Mouse (Mus musculus) thymus, postnatal 4 days (tissue): ENCODE measurements around the gene Ldb3.

Experiments
- DNase-seq: peaks from one replicate; pipeline ENCODE4 v3.0.0; 2021

Gene Ldb3

DNA sequence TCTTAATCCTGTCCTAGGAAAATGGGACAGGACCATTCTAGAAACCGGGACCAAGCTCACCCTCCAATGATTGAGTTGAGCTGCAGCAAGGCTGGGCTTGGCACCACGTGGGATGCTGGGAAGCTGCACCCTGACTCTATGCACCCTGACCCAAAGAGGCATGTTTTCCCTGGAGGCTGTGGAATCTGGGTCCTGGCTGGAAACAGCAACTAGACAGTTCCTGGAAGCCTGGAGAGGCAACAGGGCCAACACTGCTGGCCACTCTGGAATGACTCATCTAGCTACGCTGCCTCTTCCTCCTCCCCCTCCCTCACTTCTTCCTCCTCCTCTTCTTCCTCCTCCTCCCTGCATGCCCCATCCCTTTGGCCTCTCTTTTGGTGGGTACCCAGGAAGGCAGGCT lies 34.4 kb downstream of the Ldb3 start:
- DNase-seq = no peak

DNA sequence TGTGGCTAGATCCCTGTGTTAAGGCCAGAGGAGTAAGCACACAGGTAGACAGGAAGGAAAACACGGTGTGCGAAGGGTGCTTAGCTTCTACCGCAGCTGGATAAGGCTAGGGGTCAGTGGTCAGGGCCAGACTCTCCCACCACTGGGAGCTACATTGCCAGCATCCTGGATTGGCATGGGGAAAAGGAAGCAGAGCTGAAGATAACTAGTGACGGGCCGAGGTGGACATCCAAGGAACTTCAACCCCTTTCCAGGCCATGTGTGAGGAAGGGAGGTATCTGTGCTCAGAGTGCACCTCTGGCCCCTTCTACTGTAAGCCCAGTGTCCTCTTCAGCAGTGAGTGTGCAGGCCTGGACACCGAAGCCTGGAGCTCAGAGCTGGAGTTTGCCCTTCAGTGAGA lies 35.0 kb downstream of the Ldb3 start:
- no peak for DNase-seq

DNA sequence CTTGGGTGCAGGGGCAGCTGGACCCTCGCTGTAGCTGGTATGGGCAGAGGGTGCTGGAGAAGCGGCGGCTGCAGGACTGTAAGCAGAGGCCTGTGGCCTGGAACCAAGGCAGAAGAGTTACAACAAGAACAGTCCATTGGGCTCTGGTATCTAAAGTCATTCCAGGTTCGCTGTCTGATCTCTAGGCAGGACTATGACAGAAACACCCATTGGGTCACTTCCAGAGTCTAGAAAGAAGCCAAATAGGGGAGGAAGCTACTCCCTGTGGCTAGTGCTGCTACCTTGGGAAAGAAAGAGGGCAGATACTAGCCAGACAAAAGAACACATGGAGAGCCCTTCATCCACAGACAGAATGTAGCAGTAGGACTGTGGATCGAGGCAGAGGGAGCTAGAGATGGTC lies 36.3 kb downstream of the Ldb3 start:
- DNase-seq = no peak

DNA sequence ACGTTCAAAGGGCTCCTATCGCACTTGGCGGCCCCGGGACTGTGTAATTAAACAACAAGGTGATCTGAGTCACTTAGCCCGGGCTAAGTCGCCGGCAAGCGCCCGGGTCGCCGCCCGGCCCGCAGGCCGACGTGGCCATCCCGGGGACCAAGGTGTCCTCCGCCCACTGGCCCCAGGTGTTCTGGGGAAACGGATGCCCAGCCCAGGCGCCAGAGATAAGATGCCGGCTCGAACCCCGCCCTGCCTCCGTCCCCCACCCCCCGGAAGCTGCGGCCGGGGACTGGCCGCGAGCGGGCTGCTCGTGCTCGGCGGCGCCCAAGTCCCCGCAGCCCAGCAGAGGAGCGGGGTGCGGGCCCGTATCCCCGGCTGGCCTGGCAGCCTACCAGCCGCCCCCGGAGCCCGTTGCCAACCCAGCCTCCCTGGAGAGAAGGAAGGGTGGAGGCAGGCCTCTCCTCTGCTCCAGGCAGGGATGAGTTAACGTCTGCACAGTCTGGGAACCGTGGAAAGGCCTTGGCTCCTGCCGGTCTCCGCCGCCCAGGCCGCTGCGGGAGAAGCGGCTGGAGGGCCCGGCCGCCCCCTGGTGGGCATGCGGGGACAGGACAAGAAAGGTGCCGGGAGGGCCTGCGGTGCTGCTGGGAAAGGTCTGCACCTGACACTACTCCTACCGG lies 39.3 kb downstream of the Ldb3 start:
- peak; percentile 86 for DNase-seq

DNA sequence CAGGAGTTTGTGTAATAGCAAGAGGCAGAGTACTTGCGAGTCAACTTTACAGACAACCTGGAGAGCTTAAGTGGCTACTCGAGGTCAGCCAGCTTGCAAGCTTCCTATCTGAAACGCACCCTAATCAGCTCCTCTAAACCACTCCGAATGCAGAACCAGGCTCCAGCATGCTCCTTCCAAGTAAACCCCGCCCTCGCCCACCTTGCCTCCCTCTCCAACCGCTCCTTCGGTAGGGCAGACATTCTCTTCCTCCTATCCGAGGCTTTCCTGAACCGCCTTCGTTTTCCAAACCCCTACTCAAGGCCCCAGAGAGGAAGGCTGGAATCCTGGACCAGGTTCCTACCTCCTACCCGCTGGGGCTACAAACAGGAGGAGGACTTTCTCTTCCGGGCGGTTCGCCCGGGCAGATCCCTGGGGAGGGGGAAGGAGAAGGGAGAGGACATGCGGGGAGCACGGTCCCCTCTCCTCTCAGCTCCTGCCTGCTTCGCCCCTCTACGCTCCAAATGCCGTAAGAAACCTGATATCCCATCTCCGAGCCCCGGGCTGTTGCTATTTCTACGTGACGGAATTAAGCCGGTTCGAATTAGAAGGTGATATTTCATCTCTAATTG lies 40.0 kb downstream of the Ldb3 start:
- DNase-seq = peak; percentile 30

DNA sequence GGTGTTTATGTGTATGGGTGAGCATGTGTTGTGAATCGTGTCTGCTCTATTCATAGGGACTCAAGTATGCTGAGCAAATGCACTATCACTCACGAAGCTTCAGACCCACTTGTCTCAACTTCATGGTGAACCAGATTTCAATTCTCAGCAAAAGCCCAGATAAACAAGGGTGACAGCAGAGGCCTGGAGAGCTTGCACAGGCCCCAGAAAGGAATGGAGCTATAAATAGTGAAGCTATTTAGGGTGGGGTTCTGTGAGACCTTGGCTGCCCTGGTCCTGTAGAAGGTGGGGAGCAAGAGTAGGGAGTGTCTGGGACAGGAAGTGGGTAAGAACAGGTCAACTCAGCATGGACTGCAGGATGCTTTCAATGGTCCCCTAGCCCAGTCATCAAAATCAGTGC lies 43.9 kb downstream of the Ldb3 start:
- DNase-seq = no peak

DNA sequence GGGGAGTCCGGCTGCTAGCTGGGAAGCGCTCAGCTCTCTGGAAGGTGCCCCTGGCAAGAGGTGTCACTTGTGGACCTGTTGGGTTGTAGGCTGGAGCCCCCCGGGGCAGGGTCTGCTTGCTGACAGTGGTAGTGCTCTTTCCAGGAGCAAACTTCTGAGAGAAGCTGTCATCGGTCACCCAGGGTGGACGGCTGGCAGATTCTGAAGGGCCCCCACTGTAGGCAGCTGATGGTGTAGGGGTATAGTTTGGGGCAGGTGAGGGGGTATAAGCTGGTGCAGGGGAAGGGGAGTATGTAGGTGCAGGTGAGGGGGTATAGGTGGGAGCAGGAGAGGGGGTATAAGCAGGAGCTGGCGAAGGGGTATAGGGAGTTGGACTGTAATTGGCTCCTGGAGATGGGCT lies 44.5 kb downstream of the Ldb3 start:
- no peak for DNase-seq

DNA sequence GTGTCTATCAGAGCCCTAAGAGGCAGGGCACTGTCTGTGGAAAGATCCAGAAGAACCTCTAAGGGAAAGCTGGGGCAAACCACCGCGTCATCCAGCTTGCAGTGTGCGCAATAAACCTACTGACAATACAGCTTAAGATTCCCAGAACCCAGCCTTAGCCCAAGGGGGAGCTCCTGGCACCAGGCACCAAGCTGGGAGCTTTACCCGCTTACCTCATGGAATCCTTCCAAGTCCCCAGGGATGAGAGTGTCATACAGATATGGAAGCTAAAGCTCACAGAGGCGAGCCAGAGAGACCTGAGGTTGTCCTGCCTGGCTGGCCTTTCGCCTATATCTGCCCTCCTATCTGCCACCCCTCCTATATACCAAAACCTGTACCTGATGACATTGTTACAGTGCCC lies 44.9 kb downstream of the Ldb3 start:
- no peak for DNase-seq

DNA sequence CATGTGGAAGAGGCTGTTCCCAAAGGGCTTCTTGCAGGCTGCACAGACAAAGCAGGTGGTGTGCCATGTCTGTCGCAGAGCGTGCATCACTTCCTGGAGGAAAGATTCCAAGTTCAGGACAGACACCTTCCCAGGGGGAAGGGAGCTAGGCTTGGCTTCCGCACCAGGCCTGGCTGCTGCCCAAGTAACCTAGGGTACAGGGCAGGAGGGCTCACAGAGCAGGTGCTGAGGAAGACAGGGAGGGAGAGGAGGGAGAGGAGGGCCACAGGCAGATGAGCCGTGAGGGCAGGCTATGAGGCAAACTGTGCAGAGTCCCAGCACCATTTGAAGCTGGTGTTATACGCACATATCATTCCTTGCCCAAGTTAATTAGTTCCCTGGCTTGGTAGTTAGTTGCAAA lies 46.6 kb downstream of the Ldb3 start:
- DNase-seq = no peak

DNA sequence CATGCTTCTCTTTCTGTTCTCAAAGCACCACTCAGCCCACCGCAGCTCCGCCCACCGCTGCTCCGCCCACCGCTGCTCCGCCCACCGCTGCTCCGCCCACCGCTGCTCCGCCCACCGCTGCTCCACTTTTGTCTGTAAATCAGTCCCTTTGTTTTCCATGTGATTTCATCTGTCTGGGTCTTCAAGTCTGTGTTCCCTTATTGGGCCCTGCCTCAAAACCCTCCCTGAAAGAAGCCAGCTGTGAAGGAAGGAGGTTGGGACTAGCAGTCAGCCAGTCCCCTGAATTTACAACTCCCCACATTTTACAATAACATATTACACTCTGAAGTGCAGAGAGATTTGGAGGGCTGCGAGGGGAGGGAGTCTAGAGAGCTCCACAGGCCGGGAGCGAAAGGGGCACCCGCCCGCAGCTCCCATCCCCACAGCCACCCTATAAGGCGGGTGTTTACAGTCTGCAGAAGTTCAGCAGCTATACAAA lies 47.8 kb downstream of the Ldb3 start:
- peak; percentile 71 for DNase-seq

DNA sequence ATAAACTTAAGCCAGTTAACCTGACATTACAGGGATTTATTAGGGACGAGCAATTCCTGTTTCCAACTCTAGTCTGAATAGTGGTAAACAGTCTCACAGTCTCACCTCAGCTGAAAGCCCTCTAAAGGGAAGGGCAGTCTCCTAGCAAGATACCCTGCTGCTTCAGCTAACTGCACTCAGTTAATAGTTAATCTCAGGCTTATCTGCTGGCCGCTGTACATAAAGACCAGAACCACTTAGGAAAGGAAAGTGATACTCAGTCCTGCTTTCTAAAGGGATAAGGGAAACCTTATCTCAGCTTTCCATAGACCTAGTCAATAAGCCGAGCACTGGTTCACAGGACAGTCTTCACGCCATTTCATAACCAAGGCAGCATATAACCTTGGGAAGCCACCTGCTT lies 52.6 kb downstream of the Ldb3 start:
- no peak for DNase-seq

DNA sequence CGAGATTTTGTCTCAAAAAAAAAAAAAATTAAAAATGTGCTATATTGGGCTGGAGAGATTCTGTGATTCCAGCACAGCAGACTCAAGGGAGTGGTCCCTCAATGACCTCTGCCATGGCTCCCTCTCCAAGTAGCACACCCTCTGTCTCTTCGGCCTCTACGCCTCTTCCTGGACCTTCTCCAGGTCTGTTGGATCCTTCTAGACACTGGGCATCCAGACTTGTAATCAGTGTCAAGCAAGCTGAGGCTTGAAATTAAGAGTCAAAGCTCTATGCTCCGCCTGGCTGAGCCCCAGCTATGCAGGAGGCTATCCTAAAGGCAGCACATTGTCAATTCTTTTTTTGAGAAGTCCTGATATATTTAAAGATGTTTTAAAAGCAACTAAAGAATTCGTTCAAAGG lies 54.9 kb downstream of the Ldb3 start:
- no peak for DNase-seq

DNA sequence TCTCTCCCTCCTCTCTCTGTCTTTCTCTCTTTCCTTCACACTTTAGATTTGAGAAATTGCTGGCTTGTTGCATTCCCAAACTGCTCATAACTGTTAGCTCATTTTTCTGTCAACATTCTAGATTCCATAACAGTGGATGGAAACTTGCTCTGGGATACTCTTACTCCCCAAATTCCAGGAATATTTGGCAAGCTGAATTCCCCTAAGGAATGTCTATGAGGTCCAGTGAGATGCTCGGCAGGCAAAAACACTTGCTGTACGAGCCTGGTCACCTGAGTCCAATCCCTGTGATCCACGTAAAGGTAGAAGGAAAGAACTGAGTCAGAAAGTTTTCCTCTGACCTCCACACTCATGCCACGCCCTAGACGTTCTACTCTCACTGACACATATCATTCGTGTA lies 55.9 kb downstream of the Ldb3 start:
- DNase-seq = no peak

DNA sequence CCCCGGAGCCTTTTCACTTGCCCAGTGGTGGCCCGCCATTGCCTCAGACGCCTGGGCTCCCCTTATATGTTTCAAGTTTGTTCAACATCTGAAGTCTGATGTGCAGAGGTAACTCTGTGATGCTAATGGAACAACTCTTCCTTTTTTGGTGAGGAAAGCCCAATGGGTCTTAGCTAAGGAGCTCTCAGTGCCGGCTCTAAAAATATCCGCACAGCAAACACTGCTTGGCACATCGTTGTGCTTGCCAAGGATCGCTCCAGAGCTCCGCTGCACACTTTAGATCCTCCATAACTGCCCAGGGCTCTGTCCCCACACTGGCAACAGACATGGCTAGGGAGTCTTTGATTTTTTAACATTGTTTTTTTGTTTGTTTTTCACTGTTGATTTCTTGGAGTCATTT lies 59.7 kb downstream of the Ldb3 start:
- DNase-seq = no peak

DNA sequence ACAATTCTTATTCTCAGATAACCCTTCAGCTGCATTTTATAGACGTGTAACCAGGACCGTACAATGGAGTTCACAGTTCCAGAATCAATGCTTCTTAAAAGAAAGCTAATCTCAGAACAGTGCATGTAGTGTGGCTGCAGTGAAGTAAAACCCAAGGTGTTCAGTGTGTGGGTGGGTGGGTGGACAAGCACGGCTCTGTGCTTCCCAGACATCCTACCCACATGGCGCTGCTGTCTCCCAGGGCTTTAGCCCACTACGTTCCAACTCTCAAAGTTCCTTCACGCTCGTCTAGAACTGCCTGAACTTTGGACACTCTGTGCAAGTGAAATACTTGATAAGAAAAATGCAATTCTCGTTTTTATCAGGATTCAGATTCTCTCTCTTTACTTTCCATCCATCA lies 65.8 kb downstream of the Ldb3 start, which contains the start of gene 9230112D13Rik:
Gene 9230112D13Rik (minus strand): TSS at position 101 of the 400 bp plus-strand sequence.
- no peak for DNase-seq

DNA sequence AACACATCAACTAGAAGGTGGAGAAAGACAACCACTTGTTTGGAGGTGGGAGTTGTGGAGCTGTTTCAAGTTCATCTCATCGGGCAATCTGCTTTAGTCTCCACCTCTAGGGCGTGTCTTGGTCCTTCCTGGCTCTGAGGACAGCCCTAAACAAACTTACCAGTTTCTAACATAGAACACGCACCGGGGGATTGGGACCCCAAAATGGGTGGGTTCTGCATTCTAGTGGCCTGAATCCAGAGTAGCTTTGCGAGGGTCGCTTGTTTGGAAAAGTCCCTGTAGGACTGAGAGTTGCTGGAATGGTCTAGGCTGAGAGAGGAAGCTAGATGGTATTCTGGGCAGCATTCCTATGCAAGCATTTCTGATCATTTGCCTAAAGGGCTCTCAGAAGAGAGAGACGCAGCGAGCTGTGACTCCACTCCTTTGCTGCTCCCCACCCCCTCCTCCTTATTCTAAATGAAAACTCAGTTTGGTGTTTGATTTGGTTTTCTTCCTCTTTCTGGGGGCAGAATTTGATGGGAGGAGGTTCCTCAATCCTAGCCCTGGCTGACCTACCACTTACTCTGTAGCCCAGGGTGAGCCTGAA lies 70.4 kb downstream of the Ldb3 start:
- DNase-seq = no peak

DNA sequence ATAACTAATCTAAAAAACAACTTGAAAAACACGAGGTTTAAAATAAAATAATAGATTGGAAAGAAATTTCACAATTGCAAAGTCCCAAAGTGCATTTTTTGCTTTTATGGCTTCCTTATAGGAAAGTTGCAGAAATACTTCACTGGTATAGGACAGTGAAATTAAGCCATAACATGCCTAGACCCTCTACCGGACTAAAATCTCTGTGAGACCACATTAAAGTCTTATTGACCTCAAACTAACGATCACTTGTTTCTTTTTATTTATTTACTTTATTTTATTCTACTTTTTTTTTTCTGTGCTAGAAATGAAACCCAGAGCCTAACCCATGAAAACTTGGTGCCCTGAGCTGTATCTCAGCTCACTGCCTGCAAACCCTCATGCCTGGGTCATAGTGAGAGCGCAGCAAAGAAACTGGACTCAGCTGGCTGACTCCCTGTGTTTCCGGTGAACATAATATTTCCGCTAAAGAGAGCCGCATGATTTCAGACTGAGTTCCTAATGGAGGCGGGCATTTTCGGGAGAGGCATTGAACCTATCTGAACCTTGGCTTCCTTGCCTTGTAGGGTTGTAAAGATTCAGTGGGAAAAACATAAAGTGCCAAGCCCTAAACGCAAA lies 71.4 kb downstream of the Ldb3 start:
- DNase-seq = no peak

DNA sequence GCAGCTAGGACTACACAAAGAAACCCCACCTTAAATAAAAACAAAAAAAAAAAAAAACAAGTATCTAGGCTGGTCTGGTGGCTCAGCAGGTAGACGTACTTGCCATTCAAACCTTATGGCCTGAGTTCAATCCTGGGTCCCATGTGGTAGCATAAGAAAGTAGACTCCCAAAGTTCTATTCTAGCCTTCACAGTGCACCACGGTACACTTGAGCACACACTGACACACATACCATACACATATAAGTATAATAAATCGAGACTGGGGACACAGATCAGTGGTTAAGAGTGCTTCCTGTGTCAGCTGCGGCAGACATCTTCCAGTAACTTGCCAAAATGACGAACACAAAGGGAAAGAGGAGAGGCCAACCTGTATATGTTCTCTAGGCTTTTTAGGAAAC lies 72.6 kb downstream of the Ldb3 start:
- no peak for DNase-seq

DNA sequence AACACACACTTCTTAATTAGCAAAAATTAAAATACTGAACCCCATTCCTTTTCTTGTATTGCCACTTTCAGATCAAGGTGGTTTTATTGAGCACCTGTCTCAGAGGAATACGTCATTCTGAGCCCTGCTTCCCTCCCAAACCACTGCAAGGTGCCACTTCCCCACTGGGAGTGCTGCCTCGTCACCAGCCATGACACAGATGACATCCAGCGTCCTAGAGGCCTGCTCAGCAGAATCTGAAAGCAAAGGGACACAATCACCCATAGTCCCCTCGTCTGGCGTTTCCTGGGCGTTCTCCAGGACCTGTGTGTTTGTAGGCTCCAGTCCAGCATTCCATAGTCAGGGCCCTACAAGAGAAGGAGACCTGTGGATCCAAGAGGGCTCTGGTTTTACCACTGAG lies 74.4 kb downstream of the Ldb3 start:
- DNase-seq = no peak

DNA sequence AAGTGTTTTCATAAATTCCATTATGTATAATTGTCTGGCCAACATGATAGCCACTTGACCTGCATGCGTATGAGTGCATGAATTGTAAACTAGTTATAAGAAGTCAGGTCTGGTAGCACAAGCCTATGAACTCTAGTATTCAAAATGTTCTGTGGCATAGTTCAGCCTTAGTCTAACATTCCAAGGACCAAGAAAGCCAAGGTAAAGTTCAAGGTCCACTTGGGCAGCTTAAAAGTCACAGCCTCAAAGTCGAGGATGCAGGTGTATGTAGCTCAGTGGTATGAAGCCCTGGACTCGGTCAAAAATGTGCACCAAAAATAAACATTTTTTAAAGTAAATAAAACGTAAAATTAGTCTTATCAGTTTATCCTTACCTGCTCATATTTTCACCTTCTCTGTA lies 75.9 kb downstream of the Ldb3 start:
- DNase-seq = no peak

DNA sequence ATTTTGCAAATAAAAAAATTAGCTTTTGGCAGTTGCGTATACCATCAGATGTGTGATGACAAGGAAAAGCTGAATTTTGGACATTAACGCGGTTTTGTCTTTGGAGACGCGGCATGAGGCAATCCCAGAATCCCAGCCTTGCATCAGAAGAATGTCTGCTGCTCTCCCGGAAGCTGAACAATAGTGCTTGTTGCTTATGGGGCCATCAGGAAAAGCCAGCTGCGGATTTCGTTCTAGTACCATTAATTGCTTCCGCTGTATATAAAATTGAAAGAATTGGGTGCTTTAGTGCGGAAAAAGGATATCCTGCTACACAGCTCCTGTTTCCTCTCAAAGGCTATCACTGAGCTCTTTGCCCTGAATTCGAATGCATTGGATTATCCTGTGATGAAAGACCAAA lies 76.6 kb downstream of the Ldb3 start:
- no peak for DNase-seq

DNA sequence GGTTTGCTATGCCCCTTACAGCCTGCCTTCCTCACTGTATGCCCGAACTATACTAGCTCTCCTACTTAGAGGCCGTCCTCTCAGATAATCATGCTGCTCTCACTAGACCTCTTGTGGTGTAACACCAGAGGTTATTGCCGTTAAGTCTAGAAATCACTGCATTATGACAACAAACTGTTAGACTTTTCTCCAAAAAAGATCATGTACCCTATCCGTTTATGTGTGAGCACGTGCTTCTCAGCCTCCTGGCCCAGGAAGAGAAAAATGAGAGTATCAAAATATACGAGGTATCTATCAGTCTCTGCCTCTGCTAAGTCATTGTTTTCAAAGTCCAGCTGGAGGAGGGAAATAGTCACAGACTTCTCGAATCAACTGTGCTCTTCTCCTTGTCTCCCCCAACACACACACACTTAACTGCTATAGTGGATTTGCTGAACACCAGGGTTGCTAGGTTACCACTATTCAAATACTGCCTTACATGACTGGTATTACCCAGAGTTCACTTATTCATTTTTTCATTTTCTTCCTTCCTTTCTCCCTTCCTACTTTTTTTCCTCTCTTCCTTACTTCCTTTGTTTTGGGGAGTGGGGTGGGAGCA lies 79.5 kb downstream of the Ldb3 start:
- no peak for DNase-seq

DNA sequence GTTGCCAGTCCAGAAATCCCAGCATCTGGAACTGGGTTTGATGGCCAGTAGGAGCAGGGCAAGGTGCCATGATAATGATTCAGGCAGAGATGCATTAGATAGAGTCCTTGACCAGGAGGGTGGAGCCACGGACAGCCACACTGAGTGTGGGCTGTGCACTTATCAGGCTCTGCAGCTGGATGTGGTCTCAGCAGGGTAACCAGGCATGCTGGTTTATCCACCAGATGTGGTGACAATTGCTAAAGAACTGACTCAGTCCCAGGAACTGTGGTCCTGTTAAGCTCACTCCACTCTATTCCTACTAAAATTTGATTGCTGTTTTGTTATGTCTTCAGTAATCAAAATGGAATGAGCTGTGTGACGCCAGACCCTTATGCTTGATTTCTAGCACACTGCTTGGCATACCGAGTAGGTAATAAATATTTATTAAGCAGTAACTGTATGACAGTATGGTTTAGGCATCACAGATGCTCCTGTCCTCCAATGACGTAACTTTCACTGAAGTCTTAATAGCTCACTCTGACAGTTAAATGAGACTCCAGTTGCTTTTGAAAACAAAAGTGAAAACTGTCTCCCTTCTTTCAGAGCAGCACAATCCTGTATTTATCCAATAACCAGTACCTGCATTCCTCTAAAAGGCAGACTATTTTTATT lies 80.2 kb downstream of the Ldb3 start:
- no peak for DNase-seq
